Mouse (Mus musculus) brain, embryonic 14.5 days (tissue): ENCODE results near the gene Eno3.

ENCODE experiments used
- CTCF ChIP-seq: fragments of 200-500 bp; IDR thresholded peaks from 2 replicates; pipeline ENCODE4 v1.5.1; 2012; ENCODE audit warnings: inconsistent platforms, mild to moderate bottlenecking, moderate library complexity, borderline replicate concordance; ENCODE audit not compliant: insufficient read depth, insufficient read length; ENCODE audit errors: extremely low read depth
- POLR2A ChIP-seq: fragments of 200-500 bp; IDR thresholded peaks from 2 replicates; pipeline ENCODE4 v1.6.1; 2012; ENCODE audit warnings: mild to moderate bottlenecking, inconsistent platforms, borderline replicate concordance; ENCODE audit not compliant: poor library complexity, insufficient read depth, insufficient read length, severe bottlenecking; ENCODE audit errors: extremely low read depth

GRCm38 (mm10) chr11:70693504-70693903, 36.5 kb downstream of the Eno3 start:
- TF ChIP-seq POLR2A: no peak
- no peak for TF ChIP-seq CTCF
